Mouse (Mus musculus) E14TG2a.4 (cell line): Measurements from ENCODE around the gene Met.

ENCODE experiments used
- CTCF ChIP-seq: conservative IDR thresholded peaks from 2 replicates; pipeline ENCODE4 v1.5.1; 2014; ENCODE audit warnings: low read length
- NANOG ChIP-seq: IDR thresholded peaks from 2 replicates; pipeline ENCODE4 v1.6.1; 2014; ENCODE audit warnings: borderline replicate concordance, low read length, mixed read lengths
- POU5F1 ChIP-seq: IDR thresholded peaks from 2 replicates; pipeline ENCODE4 v1.6.1; 2014; ENCODE audit warnings: low read length, borderline replicate concordance

DNA sequence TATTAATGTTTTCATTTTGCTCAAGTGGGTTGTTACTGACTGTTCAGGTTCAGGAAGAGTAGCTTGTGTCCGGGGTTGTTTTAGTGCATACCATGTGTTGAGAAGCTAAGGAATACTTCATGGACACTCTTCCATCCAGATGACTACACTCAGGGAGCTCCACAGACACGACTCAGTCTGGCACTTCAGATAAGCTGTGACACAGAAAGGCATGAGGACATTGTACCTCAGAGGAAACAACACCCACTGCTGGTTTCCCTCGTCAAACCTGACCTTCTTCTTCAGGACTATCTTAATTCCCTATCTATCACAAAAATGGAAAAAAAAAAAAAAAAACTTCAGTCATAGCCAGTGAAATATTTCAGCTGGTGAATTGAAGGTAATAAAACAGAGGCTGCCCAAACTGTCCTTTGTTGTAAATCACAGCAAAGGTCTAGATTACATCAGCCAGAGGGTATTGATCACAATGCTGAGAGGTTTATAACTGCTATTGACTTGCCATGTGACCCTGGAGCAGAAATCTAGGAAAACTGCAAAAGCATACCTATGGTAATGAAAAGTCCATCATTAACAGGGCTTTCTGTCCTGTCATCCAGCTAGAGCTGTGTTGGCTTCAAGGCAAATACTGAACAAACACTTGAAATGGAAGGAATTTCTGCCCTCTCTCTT, 114.6 kb downstream of the Met start:
- TF ChIP-seq CTCF: no peak
- no peak for TF ChIP-seq NANOG
- TF ChIP-seq POU5F1: no peak
